Mouse (Mus musculus) liver, embryonic 14.5 days (tissue): ENCODE data around the gene Eif4g2. TPM values are rescaled to one million over a fixed set of nuclear protein-coding genes. Genes with fewer than 3 reads are reported as not detected.

ENCODE experiments used
- ATAC-seq: fragments of 200-750 bp; cut with Nextera tagmentation; 2 replicates; pipeline ENCODE4 v1.8.0; 2017; ENCODE audit warnings: moderate number of reproducible peaks, mild to moderate bottlenecking, moderate library complexity; ENCODE audit not compliant: insufficient read depth
- DNase-seq, 3 experiments: peaks; one replicate each; pipeline ENCODE4 v3.0.0-alpha.2; 2012 to 2013; ENCODE audit warnings: low read depth in 3 of 3, low spot score in 3 of 3
- H3K27ac ChIP-seq: fragments of 300-500 bp; sonication (generic); 2 replicates; pipeline ENCODE4 v1.5.1; 2014; ENCODE audit warnings: moderate library complexity, mild to moderate bottlenecking, control low read depth, inconsistent platforms
- H3K27me3 ChIP-seq: fragments of 300-500 bp; sonication (generic); 2 replicates; pipeline ENCODE4 v1.6.1; 2014; ENCODE audit warnings: mild to moderate bottlenecking, low read length, moderate library complexity; ENCODE audit not compliant: control insufficient read depth, insufficient read depth
- H3K36me3 ChIP-seq: fragments of 300-500 bp; sonication (generic); replicated peaks from 2 replicates; pipeline ENCODE4 v1.6.1; 2014; ENCODE audit warnings: low read depth; ENCODE audit not compliant: control insufficient read depth, insufficient read depth
- H3K4me1 ChIP-seq, 2 experiments: fragments of 200-500 bp in 1 of 2; fragments of 300-500 bp in 1 of 2; sonication (generic) in 1 of 2; replicated peaks; 2 replicates each; pipeline ENCODE4 v1.6.1; 2012 to 2014; ENCODE audit warnings: antibody characterized with exemption in 1 of 2, inconsistent platforms in 1 of 2, low read length in 1 of 2; ENCODE audit not compliant: control insufficient read depth in 2 of 2, insufficient read depth in 2 of 2
- H3K4me2 ChIP-seq: fragments of 300-500 bp; sonication (generic); 2 replicates; pipeline ENCODE4 v1.6.1; 2014; ENCODE audit warnings: low read depth, mild to moderate bottlenecking, control low read depth, moderate library complexity
- H3K4me3 ChIP-seq, 2 experiments: fragments of 200-500 bp in 1 of 2; fragments of 300-500 bp in 1 of 2; sonication (generic) in 1 of 2; 2 replicates each; pipeline ENCODE4 v1.5.1; 2012 to 2014; ENCODE audit warnings: low read depth in 2 of 2, low read length in 2 of 2, mild to moderate bottlenecking in 2 of 2, control low read depth in 1 of 2, inconsistent platforms in 1 of 2, moderate library complexity in 1 of 2; ENCODE audit not compliant: insufficient read depth in 1 of 2
- H3K9ac ChIP-seq: fragments of 300-500 bp; sonication (generic); replicated peaks from 2 replicates; pipeline ENCODE4 v1.6.1; 2014; ENCODE audit warnings: mild to moderate bottlenecking, control low read depth, moderate library complexity
- H3K9me3 ChIP-seq: fragments of 300-500 bp; sonication (generic); 2 replicates; pipeline ENCODE4 v1.6.1; 2016; ENCODE audit warnings: low read length, mixed read lengths; ENCODE audit not compliant: control insufficient read depth
- CTCF ChIP-seq: IDR thresholded peaks from 2 replicates; pipeline ENCODE4 v1.5.1; 2016; ENCODE audit warnings: antibody characterized with exemption, low read depth, control low read depth
- EP300 ChIP-seq: IDR thresholded peaks from 2 replicates; pipeline ENCODE4 v1.6.1; 2016; ENCODE audit warnings: antibody characterized with exemption, low read depth
- WGBS: fragments of 180-500 bp; shearing (Covaris S2); extraction: QIAGEN DNeasy Blood & Tissue Kit; methylation state at CpG from one replicate; pipeline ENCODE4 v1.1.7; 2014; ENCODE audit not compliant: insufficient replicate concordance; 5-methylcytosine and 5-hydroxymethylcytosine counted together
- polyA plus RNA-seq, 2 experiments: library from polyadenylated mRNA; depleted of rRNA in 1 of 2; stranded (reverse) in 1 of 2; unstranded in 1 of 2; fragments of >200 nt; fragmentation: Nextera tagmentation in 1 of 2; extraction: Ambion mirVana in 1 of 2; gene quantifications; 2 replicates each; pipeline versions ENCODE4 v1.2.1 to v1.2.3; 2012 to 2014

Eif4g2 gene
- polyA plus RNA-seq, 2 experiments, result 135 to 464 TPM

DNA sequence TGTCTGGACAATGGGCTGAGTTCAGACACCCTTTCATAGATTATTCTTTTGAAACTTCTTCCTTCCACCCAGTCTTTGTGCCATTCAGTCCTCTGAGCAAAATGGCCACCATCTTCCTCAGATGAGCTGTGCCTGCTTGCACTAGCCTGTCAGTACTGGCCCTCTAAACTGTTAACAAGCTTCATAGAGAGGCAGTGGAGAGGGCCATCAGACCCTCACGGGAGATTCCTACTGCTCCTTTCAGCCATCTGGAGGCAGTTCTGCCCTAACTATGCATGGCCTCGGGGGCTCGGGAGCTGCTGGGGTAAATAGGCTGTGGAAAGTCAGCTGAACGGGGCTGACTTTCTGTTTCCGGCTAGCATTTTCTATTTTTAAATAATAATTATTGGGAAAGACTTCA lies 23.3 kb downstream of the Eif4g2 start:
- ATAC-seq, result no peak
- no peaks in the 10 kb centered on the region for H3K9me3 ChIP-seq
- no peak overlapping the region for H3K9ac ChIP-seq
- peaks cover 3% of the 10 kb centered on the region for H3K36me3 ChIP-seq
- no peak for DNase-seq
- 78% methylated on average over 5 of the region's 5 CpGs for WGBS
- no peaks in the 10 kb centered on the region for H3K4me1 ChIP-seq
- H3K27me3 ChIP-seq, result no peaks in the 10 kb centered on the region
- no peak overlapping the region for H3K4me3 ChIP-seq
- TF ChIP-seq EP300, result no peak
- TF ChIP-seq CTCF, result no peak
- H3K4me2 ChIP-seq, result no peak overlapping the region
- H3K27ac ChIP-seq, result no peak overlapping the region

DNA sequence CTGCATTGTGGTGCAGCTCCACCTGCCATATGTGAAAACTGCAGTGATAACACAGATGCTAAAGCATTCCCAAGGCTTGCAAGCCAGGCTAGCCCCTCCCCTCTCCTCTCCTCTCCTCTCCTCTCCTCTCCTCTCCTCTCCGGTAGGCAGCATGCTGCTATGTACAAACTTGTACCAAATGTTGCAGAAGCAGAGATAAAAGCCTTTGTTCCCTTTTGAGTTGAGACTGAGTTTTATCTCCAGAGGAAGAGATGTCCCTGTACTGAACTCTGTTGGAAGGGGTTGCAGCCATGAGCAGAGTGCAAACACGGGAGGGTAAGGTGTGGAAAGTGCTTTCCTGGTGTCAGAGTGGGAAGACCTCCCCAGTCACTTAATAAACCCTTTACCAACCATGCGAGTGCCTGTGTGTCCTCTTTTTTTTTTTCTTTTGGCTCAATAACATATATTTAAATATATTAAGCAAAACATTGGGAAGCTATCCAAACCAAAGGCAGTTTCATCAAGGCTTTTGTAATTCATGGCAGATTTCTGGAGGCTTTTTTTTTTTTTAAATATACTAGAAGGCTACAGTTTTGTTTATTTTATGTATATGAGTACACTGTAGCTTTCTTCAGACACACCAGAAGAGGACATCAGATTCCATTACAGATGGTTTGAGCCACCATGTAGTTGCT lies 26.7 kb downstream of the Eif4g2 start:
- no peak overlapping the region for H3K4me3 ChIP-seq
- H3K27me3 ChIP-seq, result no peaks in the 10 kb centered on the region
- peaks cover 27% of the 10 kb centered on the region for H3K36me3 ChIP-seq
- no peak overlapping the region for H3K4me2 ChIP-seq
- H3K9me3 ChIP-seq, result no peaks in the 10 kb centered on the region
- ATAC-seq (no peak), DNase-seq (no peak)
- no peak overlapping the region for H3K9ac ChIP-seq
- no peaks in the 10 kb centered on the region for H3K4me1 ChIP-seq
- H3K27ac ChIP-seq, result no peak overlapping the region
- no peak for TF ChIP-seq CTCF
- TF ChIP-seq EP300, result no peak
- WGBS, result 54% methylated on average over 3 of the region's 3 CpGs

DNA sequence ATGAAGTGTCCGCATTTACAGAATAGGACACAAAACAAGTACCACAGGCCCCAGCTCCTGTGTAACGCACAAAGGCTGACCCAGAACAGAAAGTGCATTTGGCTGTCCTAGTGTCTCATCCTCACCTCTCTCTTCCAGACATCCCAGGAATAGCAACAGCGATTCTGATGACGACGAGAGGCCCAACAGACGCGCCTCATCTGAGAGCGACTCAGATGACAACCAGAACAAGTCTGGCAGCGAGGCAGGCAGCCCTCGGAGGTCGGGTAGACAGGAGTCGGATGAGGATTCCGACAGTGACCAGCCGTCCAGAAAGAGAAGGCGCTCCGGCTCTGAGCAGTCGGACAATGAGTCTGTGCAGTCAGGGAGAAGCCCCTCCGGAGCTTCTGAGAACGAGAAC lies 27.6 kb downstream of the Eif4g2 start:
- WGBS, result 88% methylated on average over 19 of the region's 19 CpGs
- Histone ChIP-seq H3K4me1 (no peaks in the 10 kb centered on the region), H3K27ac (no peak overlapping the region), H3K9ac (no peak overlapping the region), H3K4me2 (no peak overlapping the region), H3K36me3 (peaks cover 27% of the 10 kb centered on the region), H3K9me3 (no peaks in the 10 kb centered on the region), H3K4me3 (no peak overlapping the region), H3K27me3 (no peaks in the 10 kb centered on the region)
- ATAC-seq (no peak), DNase-seq (no peak)
- TF ChIP-seq EP300 (no peak), CTCF (no peak)

DNA sequence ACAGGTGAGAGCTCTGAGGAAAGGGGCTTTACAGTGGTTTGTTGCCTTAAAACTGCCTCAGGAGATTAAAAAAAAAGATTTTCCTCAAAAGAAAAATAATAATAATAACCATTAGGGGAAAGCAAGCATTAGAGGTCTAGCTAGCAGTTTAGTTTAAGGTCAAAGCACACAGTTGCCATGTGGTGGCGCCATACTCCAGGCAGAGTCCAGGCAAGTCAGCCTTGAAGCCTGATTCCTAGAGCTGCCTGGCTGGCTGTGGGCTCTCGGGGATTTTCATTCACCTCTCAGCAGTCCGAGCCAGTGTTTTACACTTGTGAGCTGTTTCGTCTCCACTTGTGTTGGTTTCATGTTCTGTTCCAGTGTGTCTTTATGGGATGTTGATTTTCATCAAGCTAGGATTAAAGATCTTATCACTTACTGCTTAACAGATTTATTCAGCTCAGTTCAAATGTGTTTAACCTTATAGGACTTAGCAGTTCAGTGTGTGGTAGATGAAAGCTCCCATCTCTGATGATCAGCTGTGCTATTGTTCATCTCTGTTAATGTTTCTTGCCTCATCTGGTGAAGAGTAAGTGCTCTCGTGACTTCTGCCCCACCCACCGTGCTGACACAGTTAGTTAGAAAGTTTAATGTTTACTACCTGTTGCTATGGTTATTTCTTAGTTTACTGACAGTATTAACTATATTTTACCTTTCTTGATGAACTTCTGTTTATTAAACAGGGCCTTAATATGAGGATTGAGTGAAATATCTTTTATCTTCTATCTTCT lies 33.0 kb downstream of the Eif4g2 start:
- peak; percentile 35 to 52 (median 42) for DNase-seq
- no peak for ATAC-seq
- Histone ChIP-seq H3K36me3 (peaks cover 41% of the 10 kb centered on the region), H3K4me2 (no peak overlapping the region), H3K27ac (no peak overlapping the region), H3K9me3 (no peaks in the 10 kb centered on the region), H3K27me3 (no peaks in the 10 kb centered on the region), H3K9ac (no peak overlapping the region), H3K4me3 (no peak overlapping the region), H3K4me1 (no peaks in the 10 kb centered on the region)
- WGBS, result 66% methylated on average over 6 of the region's 6 CpGs
- TF ChIP-seq EP300 (no peak), CTCF (peak; percentile 88)

DNA sequence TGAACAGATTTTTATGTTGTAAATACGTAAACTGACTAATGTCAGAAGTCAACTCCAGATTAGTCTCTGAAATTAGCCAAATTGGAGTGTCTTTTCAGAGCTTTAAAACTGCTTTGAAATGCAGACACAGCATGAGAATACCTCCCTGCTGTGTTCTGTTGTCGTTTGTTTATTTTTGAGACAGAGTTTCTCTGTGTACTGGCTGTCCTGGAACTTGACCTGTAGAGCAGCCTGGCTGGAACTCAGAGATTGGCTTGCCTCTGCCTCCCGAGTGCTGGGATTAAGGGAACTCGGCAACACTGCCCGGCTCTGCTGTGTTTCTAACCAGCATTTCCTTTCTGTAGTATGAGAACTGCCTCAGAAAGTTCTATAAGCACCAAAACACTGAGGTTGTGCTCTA lies 33.9 kb downstream of the Eif4g2 start:
- Histone ChIP-seq H3K9me3 (no peaks in the 10 kb centered on the region), H3K4me1 (no peaks in the 10 kb centered on the region), H3K4me3 (no peak overlapping the region), H3K9ac (no peak overlapping the region), H3K27ac (no peak overlapping the region), H3K27me3 (no peaks in the 10 kb centered on the region), H3K36me3 (peaks cover 45% of the 10 kb centered on the region), H3K4me2 (no peak overlapping the region)
- 84% methylated on average over 5 of the region's 5 CpGs for WGBS
- ATAC-seq (no peak), DNase-seq (no peak)
- TF ChIP-seq CTCF (no peak), EP300 (no peak)
